Mouse (Mus musculus): Measurements from ENCODE around the gene Iqcd. TPM values are rescaled to one million over a fixed set of nuclear protein-coding genes. Genes with fewer than 3 reads are reported as not detected.

Gene Iqcd
- polyA plus RNA-seq, 1 experiment: not detected

GRCm38 (mm10) chr5:120618778-120619177, 30.0 kb downstream of the Iqcd start:
- no peak for TF ChIP-seq CTCF (IDR thresholded peaks at IDR 0.05; ENCODE audit: insufficient read depth, low read depth, low read length)
- TF ChIP-seq POLR2A (IDR thresholded peaks at IDR 0.05; ENCODE audit: insufficient read depth, low read depth, low read length): no peak
- Histone ChIP-seq H3K4me3 (ENCODE audit: insufficient read depth, low read depth, low read length) (no peak overlapping the region), H3K4me1 (ENCODE audit: control insufficient read depth, insufficient read depth, low read length) (peaks cover 18% of the 10 kb centered on the region), H3K27ac (ENCODE audit: insufficient read depth, low read depth, low read length) (no peak overlapping the region)
- WGBS: 84% methylated on average over 12 of the region's 12 CpGs

- TF ChIP-seq POLR2A (IDR thresholded peaks at IDR 0.05; ENCODE audit: insufficient read depth, low read depth, low read length): no peak
- TF ChIP-seq CTCF (IDR thresholded peaks at IDR 0.05; ENCODE audit: insufficient read depth, low read depth, low read length): peak; percentile 55; the same call in 1 of the 2 replicates
- WGBS: 18% methylated on average over 5 of the region's 5 CpGs
- no peak overlapping the region for H3K27ac ChIP-seq (ENCODE audit: insufficient read depth, low read depth, low read length)
- H3K4me3 ChIP-seq (ENCODE audit: insufficient read depth, low read depth, low read length): no peak overlapping the region
- peaks cover 16% of the 10 kb centered on the region for H3K4me1 ChIP-seq (ENCODE audit: control insufficient read depth, insufficient read depth, low read length)
These were observed 30.4 kb downstream of the Iqcd start for GRCm38 (mm10) chr5:120619201-120619600.

- 70% methylated on average over 18 of the region's 18 CpGs for WGBS
- Histone ChIP-seq H3K27ac (ENCODE audit: insufficient read depth, low read depth, low read length) (no peak overlapping the region), H3K4me3 (ENCODE audit: insufficient read depth, low read depth, low read length) (no peak overlapping the region), H3K4me1 (ENCODE audit: control insufficient read depth, insufficient read depth, low read length) (peaks cover 16% of the 10 kb centered on the region)
- TF ChIP-seq CTCF (IDR thresholded peaks at IDR 0.05; ENCODE audit: insufficient read depth, low read depth, low read length): peak; percentile 94
- TF ChIP-seq POLR2A (IDR thresholded peaks at IDR 0.05; ENCODE audit: insufficient read depth, low read depth, low read length): no peak
These were observed 31.7 kb downstream of the Iqcd start for GRCm38 (mm10) chr5:120620375-120621077.

- Histone ChIP-seq H3K4me3 (ENCODE audit: insufficient read depth, low read depth, low read length) (no peak overlapping the region), H3K27ac (ENCODE audit: insufficient read depth, low read depth, low read length) (no peak overlapping the region), H3K4me1 (ENCODE audit: control insufficient read depth, insufficient read depth, low read length) (peaks cover 16% of the 10 kb centered on the region)
- 50% methylated on average over 23 of the region's 23 CpGs for WGBS
- TF ChIP-seq POLR2A (IDR thresholded peaks at IDR 0.05; ENCODE audit: insufficient read depth, low read depth, low read length) (no peak), CTCF (IDR thresholded peaks at IDR 0.05; ENCODE audit: insufficient read depth, low read depth, low read length) (no peak)
These were observed 32.4 kb downstream of the Iqcd start for GRCm38 (mm10) chr5:120621078-120621765.

- no peak overlapping the region for H3K27ac ChIP-seq (ENCODE audit: insufficient read depth, low read depth, low read length)
- peaks cover 16% of the 10 kb centered on the region for H3K4me1 ChIP-seq (ENCODE audit: control insufficient read depth, insufficient read depth, low read length)
- WGBS: 50% methylated on average over 10 of the region's 10 CpGs
- no peak for TF ChIP-seq CTCF (IDR thresholded peaks at IDR 0.05; ENCODE audit: insufficient read depth, low read depth, low read length)
- TF ChIP-seq POLR2A (IDR thresholded peaks at IDR 0.05; ENCODE audit: insufficient read depth, low read depth, low read length): no peak
- no peak overlapping the region for H3K4me3 ChIP-seq (ENCODE audit: insufficient read depth, low read depth, low read length)
These were observed 33.0 kb downstream of the Iqcd start for GRCm38 (mm10) chr5:120621846-120622197.

- 54% methylated on average over 5 of the region's 5 CpGs for WGBS
- Histone ChIP-seq H3K4me3 (ENCODE audit: insufficient read depth, low read depth, low read length) (no peak overlapping the region), H3K27ac (ENCODE audit: insufficient read depth, low read depth, low read length) (no peak overlapping the region), H3K4me1 (ENCODE audit: control insufficient read depth, insufficient read depth, low read length) (peaks cover 16% of the 10 kb centered on the region)
- TF ChIP-seq POLR2A (IDR thresholded peaks at IDR 0.05; ENCODE audit: insufficient read depth, low read depth, low read length) (no peak), CTCF (IDR thresholded peaks at IDR 0.05; ENCODE audit: insufficient read depth, low read depth, low read length) (no peak)
These were observed 33.5 kb downstream of the Iqcd start for GRCm38 (mm10) chr5:120622198-120622851.

- WGBS: 78% methylated on average over 10 of the region's 10 CpGs
- H3K4me3 ChIP-seq (ENCODE audit: insufficient read depth, low read depth, low read length): no peak overlapping the region
- H3K27ac ChIP-seq (ENCODE audit: insufficient read depth, low read depth, low read length): no peak overlapping the region
- TF ChIP-seq CTCF (IDR thresholded peaks at IDR 0.05; ENCODE audit: insufficient read depth, low read depth, low read length) (no peak), POLR2A (IDR thresholded peaks at IDR 0.05; ENCODE audit: insufficient read depth, low read depth, low read length) (no peak)
- H3K4me1 ChIP-seq (ENCODE audit: control insufficient read depth, insufficient read depth, low read length): peaks cover 16% of the 10 kb centered on the region
These were observed 35.6 kb downstream of the Iqcd start for GRCm38 (mm10) chr5:120624427-120624826.

- no peak overlapping the region for H3K4me3 ChIP-seq (ENCODE audit: insufficient read depth, low read depth, low read length)
- H3K27ac ChIP-seq (ENCODE audit: insufficient read depth, low read depth, low read length): no peak overlapping the region
- WGBS: 61% methylated on average over 19 of the region's 19 CpGs
- TF ChIP-seq CTCF (IDR thresholded peaks at IDR 0.05; ENCODE audit: insufficient read depth, low read depth, low read length): no peak
- TF ChIP-seq POLR2A (IDR thresholded peaks at IDR 0.05; ENCODE audit: insufficient read depth, low read depth, low read length): no peak
- peaks cover 13% of the 10 kb centered on the region for H3K4me1 ChIP-seq (ENCODE audit: control insufficient read depth, insufficient read depth, low read length)
These were observed 37.6 kb downstream of the Iqcd start for GRCm38 (mm10) chr5:120626399-120626798.
